Mouse (Mus musculus) inflammation-experienced regulatory T-cells, adult 6 months (primary cell): Measurements from ENCODE around the gene Rps16. TPM values are rescaled to one million over a fixed set of nuclear protein-coding genes. Genes with fewer than 3 reads are reported as not detected.

Source experiments
- ATAC-seq: one replicate; pipeline ENCODE4 v1.8.0; 2017
- polyA plus RNA-seq, 3 experiments: library from polyadenylated mRNA; unstranded; fragments of 100-300 nt; shearing (Covaris generic); gene quantifications; one replicate each; pipeline ENCODE4 v1.2.1; 2017

The Rps16 gene
- 1,000 to 10,000 TPM in 2 of 3 experiments, 100 to 1,000 TPM in 1; 937 to 1,605 (median 1,546) TPM for polyA plus RNA-seq

DNA sequence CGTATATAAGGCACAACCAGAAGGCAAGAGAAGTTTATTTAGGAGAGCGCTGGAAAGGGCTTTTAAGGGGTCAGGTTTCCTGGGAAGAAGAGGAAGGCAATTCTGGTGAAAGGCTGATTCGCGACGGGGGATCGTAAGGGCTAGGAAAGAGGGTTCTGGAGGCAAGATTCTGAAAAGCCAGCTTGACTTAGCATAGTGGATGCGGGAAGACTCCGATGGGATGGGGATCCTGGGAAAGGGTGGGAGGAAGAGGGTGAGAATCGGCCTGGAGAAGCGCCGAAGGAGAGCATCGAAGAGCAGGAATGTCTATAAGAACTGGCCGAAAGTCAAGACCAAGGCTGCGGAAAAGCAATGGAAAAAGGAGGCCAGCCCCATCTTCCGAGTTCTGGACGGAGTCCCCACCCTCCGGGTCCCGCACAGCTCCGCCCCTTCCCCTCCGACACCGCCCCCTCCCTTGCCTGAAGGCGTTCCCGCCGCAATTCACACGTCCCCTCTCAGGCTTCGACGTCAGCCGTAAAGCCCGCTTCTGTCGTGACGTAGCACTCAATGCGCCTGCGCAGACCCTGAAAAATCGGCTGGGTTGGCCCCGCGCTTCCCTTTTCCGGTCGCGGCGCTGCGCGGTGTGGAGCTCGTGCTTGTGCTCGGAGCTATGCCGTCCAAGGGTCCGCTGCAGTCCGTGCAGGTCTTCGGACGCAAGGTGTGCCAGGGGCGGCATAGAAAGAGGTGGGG lies at the start of gene Rps16:
Gene Rps16 (plus strand): TSS at position 498 of the 729 bp plus-strand sequence.
- ATAC-seq: peak; percentile 88

DNA sequence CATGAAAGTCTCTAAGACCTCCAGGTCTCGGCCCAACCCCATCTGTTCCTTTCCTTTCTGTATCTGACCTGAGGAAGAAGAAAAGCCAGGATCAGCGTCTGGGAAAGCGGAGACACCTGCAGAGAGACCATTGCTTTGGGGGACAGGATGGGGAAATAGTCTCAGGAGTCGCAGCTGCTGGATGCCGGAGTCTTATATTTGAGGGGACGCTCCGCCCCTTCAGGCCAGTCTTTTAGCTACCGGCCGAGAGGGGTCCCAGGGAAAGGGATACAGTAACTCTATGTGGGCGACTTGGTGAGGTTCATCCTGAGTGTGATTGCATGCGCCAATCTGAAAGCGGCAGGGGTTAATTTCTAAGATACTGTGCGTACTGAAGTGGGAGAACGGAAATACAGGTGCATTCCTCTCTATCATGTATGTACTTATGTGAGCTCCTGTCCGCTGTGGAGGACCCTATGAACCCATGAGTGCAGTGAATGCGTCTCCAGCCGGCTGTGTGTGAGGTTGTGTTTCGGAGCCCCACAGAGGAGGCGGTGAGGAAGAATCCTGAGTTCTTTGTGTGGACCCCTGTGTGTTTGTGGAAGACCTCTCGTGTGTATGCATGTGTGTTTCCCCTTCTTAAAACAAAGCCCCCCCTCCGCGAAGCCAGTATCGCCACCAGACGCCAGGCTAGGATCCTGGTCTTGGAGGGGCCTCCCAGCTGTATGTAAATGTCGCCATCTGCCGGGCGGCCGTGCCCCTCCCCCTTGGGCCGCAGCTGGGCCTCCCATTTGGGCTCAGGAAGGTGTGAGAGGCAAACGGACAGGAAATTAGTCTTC lies 48.6 kb upstream of the Rps16 start, which contains the start of gene Dll3:
Gene Dll3 (minus strand): TSS at position 623 of the 818 bp plus-strand sequence.
- no peak for ATAC-seq

DNA sequence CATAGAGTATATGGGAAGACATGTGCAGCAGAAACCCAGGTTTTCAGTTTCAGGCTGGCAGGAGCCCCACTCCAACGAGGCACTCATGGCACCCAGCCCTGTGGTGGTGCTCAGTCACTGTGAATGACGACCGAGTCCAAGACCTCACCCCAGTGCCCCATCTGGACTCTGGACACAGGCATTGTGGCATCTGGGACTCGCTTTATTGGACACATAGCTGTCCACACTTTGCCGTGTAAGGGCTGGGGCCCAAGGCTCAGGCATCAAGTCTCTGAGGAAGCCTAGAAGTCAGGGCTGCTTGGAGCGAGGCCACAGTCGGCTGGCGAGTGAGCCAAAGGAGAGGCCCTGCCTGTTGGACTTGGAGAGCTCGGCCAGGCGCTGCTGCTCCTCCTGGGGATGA lies 44.8 kb upstream of the Rps16 start:
- no peak for ATAC-seq

DNA sequence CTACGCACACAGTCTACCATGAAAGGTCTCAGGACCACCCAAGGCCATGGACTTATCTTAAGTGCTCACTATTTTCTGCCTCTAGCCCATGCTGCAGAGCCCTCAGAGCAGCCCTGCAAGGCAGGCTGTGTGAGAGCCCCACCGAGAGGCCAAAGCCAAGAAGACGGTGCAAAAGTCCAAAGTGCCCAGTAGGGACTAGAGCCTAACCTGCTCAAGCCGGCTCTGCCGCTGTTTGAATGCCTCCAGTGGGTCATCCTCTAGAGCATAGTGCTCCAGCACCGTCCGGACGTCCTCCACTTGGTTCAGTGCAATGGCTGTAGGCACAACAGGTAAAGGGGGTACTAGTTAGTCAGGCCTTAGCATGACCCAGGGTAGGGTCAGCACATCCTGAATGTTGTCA lies 44.2 kb upstream of the Rps16 start:
- ATAC-seq: no peak

DNA sequence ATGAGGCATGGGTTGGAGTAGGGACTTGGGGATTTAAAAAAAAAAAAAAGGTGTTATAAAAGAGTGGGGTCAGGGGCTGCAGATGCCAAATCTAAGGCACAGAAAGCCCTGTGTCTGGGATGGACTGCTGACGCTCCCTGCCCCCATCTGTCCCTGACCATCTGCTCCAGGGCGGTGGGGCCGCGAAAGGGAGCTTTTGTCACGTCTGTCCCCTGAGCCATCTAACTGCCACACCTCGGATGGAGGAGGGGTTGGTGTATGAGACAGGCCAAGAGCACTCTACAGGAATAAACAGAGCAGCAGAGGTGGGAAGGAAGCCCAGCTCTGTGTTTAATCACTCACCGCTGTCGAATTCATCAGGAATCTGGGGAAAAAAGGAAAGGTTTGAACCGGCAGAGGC lies 40.7 kb upstream of the Rps16 start:
- no peak for ATAC-seq

DNA sequence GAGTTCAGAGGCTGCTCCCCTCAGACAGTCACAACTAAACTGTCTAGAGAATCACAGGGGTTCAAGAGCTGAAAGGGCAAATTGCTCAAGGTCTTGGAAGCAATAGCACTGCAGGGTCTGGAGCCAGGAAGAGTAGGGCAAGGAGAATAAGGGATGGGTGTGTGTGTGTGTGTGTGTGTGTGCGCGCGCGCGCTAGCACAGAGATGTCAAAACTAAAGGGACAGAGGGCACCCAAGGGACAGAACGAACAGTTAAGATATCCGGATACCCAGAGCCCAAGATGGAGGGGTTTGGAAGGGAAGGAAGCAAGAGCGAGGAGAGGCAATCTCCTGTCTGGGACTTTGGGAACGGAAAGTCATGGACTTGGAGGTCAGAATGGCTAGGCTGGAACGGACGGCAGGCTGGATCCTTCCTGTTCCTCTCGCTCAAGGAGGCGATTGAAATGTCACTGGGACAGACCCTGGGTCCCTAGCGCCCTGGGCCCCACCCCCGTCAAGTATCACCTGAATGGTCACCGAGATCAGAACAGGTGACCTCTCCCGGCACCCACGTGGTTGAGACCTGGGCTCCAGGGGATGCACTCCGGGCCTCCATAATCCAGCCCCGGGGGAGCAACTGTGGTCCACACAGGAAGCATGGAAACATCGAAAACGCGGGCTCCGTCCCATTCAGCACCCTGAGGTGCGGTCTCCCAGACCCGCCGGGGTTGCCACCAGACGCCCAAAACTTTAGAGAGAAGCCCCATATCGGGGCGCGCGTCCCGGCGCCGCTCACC lies 39.1 kb upstream of the Rps16 start:
- peak; percentile 30 for ATAC-seq

DNA sequence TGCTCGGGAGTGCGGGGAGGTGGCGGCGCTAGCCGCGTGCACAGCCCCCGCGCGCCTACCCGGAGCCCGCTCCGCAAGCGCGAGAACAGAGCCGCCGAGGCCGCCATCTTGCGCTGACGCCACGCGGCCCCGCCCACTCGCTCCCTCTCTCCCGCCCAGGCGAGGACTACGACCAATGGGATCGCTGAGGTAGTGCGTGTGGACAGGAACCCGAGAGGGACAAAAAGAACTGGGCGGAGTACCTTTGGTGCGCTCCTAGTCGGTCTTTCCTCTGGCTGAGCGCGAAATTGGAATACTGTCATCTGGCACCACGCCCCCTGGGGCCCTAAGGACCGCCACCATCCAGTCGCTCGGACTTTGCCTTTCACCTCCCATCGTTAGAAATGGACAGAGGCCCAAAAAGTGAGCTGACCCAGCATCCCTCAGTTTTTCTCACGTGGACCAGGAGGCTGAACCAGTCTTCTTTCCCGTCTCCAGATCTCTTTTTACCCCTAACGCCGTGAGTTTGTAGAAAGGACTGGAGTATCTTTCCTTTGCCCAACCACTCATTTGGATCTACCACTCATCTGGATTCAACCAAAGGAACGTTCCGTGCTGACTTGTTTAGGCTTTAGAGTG lies 38.4 kb upstream of the Rps16 start, which contains the start of gene Timm50:
Gene Timm50 (minus strand): TSS at position 147 of the 618 bp plus-strand sequence.
- peak; percentile 97 for ATAC-seq

DNA sequence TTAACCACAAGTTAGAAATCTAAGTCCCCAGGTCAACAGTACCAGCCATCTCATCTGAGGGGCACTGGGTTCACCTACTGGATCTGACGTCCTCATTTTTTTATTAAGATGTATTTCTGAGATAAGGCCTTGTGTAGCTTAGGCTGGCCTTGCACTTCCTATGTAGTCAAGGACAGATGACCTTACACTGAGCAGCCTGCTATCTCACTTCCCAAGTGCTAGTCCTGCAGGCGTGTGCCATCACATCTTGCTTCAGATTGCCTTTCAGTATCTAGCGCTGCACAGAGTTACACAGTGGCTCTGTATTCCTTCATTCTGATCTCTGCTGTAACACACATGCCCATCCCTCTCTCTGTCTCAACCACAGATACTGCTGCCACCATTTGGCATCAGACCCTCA lies 32.4 kb upstream of the Rps16 start:
- ATAC-seq: no peak

DNA sequence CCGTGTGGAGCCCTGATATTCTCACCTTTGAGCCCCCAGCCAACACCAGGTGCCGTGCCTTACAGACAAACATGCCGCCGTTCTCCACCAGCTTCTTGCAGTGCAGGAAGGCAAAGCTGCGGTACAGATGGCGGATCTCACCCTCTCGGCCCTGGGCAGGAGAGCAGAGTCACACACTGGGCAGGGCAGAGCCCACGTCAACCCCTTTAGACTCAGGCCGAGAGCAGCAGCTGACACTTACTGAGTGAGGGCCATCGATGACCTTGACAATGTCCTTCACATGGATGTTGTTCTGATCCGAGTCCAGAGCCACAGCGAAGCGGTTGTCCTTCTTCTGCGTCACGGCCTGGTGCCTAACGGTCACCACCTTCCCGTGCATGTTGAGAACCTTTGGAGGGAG lies 31.7 kb upstream of the Rps16 start:
- ATAC-seq: no peak

DNA sequence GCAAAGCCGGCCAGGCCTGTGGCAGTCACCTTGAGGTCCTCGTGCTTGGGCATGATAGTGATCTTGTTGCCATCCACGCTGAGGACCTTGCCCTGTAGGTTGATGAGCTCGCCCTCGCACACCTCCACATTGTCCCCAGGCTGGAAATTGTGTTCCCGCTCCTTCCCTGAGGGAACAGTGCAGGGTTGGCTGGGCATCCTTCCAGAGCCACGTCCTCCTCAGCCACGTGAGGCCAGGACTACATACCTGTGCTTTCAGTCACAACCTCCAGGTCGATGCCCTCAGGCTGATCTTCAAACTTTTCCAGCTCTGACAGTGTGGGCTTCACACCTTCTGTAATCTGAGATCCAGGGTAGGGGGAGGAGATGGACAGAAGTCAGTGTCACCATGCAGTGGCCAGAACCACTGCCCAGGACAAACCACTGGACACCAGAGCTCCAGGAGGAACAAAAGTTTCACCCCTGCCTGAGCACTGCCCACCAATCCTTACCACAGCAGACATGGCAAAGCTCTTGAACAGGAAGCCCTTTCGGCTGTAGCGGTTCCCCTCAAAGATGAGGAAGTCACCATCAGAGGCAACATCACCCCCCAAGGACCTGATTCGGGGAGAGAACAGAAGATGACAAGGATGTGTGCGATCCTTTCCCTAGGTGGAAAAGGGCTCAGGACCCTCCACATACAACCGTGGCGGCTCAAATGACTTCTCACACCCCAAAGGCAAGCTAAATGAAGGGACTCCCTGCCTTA lies 28.3 kb upstream of the Rps16 start:
- ATAC-seq: no peak

DNA sequence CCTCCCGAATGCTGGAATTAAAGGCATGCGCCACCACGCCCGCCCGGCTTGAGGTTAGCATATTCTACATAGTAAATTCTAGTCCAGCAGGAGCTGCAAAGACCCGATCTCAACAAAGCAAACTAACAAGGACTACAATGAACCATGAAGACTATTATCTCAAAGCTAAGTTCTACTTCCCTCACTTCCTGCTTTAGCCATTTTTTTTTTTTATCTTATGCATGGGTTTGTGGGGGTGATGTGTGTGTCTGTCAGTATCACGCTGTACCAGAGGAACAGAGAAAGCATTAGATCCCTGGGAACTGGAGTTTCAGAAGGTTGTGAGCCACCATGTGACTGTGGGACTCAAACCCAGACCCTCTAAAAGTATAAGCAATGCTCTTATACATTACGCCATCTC lies 25.2 kb upstream of the Rps16 start:
- ATAC-seq: no peak

DNA sequence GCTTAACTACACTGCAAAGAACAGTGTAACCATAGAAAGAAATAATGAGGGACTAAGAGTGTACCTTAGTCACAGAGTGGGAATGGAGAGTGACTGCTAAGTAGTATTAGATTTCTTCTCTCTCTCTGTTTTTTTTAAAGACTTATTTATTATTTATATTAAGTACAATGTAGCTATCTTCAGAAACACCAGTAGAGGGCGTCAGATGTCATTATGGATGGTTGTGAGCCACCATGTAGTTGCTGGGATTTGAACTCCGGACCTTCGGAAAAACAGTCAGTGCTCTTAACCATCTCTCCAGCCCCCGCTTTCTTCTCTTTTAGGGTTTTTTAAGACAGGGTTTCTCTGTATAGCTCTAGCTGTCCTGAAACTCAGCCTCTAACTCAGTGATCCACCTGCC lies 24.0 kb upstream of the Rps16 start:
- no peak for ATAC-seq

DNA sequence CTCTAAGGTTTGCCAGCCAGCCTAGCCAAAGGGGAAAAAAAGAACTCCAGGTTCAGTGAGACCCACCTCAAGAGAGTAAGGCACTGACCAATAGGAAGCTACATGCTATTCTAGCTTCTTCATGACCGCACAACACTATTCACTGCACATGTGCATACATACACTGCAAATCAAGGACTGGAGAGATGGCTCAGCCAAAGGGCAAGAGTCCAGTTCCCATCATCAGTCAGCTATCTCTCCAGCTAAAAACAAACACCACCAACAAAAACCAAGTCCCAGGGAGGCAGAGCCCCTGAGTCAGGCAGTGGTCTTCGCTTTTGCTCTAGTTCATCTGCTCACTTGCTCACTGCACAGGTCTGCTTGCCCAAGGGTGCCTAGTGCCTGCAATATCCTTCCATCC lies 22.2 kb upstream of the Rps16 start:
- no peak for ATAC-seq

DNA sequence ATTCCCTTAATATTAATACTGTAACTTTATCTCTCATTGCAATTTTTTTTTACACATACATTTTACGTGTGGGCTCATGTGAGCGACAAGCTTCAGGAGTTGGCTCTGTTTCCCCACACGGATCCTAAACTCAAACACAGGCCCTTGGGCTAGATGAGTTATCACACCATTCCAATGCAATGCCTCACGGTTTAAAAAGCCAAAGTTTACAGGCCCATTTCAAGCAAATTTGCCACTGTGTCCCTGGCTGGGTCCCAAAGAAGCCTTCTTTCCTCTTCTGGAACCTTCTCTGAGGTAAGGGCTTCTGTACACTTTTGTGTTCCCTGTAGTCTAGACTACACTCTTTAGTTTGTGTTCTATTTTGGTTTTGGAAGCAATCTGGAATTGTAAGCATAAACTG lies 15.9 kb upstream of the Rps16 start:
- no peak for ATAC-seq

DNA sequence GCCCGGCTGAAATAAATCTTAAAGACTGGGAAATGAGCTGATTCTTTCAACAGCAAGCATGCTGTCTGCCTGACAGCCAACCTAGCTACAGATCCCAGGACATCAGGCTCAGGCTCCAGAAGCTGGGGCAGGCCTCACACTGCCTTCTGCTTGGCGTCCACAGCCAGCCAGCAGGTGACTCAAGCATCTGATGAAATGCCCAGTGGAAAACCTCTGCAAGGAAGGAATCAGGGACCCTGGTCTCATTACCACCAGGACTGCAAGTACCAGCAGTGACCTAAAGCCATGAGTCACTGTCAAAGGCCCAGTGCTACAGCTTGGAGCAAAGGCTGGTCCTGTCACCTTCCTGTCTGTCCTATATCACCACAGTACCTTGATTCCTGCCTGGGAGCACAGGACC lies 15.0 kb upstream of the Rps16 start:
- no peak for ATAC-seq

DNA sequence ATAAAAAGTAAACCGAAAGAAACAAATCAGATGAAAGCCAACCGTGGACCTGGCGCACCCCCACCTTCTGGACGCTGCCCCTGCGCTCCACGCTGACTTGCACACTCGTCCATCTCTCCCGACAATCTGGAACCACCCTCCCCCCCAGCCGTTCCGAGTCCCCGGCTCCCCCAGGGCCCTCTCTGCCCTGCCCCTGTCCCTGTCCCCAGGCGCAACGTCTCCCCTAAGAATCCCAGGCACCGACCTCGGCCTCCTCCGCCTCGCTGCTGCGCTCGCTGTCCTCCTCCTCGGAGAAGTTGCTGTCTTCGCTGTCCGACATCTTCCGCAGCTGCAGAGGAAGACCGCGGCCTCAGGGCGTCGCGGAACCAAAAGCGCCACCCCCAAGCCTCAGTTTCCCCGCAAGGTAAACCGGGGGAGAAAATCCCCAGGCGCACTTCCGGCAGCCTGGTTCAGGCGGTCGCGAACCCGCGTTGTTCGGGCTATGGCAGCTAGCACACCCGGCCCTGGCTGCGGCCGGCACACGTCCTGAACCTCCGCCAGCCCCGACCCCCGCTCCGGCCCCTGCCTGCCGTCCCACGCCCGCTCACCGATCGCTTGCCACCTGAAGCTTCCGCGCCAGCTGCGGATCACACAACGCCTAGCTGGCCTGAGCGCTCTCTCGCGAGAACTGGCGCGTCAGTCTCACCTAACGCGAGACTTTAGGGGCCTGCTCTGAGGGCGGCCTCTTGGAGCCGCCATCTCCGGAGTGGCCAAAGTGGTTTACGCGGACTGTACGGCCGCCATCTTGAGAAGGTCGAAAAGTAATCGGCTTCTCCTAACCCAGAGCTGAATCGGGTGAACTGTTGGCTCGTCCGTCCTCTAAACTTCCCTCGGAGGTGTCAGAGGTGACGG lies 12.1 kb upstream of the Rps16 start, which contains the start of gene Supt5:
Gene Supt5 (minus strand): TSS at position 639 of the 891 bp plus-strand sequence.
- peak; percentile 99 for ATAC-seq

DNA sequence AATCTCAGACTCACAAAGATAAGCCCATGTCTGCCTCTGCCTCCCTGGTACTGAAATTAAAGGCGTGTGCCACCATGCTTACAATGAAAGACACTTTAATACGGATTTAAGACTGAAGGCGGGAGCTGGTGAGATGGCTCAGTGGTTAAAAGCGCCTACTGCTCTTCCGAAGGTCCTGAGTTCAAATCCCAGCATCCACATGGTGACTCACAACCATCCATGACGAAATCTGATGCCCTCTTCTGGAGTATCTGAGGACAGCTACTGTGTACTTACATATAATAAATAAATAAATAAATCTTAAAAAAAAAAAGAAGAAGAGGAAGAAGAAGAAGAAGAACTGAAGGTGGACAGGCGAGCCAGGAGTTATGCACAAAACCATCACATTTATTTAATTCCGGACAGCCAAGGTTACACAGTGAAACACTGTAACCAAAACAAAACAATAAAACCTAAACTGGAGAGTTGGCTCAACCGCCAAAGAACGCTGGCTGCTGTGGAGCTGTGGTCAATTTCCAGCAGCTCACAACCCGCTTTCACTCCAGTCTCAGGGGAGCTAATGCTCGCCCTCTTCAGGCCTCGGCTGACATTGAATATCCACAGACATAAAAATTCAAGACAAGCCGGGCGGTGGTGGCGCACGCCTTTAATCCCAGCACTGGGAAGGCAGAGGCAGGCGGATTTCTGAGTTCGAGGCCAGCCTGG lies 11.1 kb upstream of the Rps16 start:
- no peak for ATAC-seq

DNA sequence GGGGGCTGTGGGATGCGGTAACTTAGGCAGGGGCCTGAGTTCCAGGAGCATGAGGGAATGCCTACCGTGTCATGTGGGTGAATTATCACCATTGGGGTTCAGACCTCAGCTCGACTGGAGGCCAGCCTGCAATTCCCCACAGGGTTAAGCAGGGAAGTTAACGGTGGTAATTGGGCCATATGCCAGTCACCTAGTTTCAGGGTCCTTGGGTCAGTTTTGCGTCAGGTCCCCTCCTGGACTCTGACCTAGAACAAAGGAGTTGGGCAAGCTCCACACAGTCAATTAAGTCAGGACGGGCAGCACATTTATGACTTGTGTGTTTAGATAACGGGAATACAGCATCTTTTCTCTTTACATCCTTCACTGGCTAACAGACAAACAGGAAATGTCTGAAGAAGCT lies 9.1 kb upstream of the Rps16 start:
- ATAC-seq: no peak

DNA sequence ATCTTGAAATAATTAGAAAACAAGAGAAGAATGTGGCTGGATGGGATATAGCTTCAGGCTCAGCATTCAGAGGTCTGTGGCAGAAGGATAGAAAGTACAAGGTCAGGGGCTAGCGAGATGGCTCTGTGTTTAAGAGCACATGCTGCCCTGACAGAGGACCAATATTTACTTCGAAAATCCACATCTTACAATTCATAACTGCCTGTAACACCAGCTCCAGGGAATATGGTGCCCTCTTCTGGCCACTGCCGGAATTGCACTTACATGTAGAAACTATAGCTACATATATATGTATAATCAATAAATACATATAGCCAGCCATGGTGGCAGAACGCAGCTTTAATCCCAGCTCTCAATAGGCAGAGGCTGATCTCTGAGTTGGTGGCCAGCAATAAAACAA lies 5.8 kb upstream of the Rps16 start:
- ATAC-seq: no peak

DNA sequence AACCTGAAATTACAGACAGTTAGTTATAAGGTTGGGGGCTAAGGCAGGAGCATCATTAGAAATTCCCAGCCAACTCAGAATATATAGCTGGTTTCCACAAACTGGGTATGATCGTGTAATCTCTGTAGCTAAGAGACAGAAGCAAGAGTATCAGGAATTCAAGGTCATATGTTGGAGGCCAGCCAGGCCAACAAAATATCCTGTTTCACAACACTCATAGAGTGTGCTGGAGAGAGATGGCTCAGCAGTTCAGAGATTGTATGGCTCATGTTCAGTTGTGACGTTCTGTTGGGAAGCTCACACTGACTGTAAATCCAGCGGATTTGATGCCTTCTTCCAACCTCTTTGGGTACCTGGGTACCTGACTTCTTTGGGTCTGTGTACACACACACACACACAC lies 2.7 kb upstream of the Rps16 start:
- ATAC-seq: no peak
